Mouse (Mus musculus) CD8-positive naive resting alpha-beta T cell, adult 2 months (primary cell): ENCODE data around the gene Asns.
"Not testable (repeated sequence)": the region's sequence is repeated elsewhere in the genome, so short reads cannot be mapped to it uniquely, and the experiment has no call there.

Source experiments
- DNase-seq, 2 experiments: peaks; one replicate each; pipeline ENCODE4 v3.0.0; 2022; ENCODE audit warnings: low read depth in 2 of 2, low spot score in 2 of 2

Asns gene

DNA sequence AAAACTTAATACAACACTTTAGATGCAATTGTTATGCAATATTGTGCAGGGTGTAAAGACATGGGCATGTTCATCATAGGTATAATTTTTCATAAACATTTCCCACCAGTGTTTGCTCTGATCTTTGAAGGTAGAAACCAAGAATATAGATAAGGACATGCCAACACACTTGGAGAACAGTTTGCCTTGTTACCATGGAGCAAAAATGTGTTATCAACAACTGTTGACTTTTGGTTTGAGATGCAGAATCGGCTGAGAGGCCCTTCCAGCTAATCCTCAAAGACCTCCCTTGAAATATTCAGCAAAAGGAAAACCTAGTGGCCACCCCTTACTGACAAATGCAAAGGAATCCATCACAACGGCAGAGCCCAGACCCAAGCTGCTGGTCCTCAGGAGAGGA, 7.0 kb downstream of the Asns start:
- no peak for DNase-seq

DNA sequence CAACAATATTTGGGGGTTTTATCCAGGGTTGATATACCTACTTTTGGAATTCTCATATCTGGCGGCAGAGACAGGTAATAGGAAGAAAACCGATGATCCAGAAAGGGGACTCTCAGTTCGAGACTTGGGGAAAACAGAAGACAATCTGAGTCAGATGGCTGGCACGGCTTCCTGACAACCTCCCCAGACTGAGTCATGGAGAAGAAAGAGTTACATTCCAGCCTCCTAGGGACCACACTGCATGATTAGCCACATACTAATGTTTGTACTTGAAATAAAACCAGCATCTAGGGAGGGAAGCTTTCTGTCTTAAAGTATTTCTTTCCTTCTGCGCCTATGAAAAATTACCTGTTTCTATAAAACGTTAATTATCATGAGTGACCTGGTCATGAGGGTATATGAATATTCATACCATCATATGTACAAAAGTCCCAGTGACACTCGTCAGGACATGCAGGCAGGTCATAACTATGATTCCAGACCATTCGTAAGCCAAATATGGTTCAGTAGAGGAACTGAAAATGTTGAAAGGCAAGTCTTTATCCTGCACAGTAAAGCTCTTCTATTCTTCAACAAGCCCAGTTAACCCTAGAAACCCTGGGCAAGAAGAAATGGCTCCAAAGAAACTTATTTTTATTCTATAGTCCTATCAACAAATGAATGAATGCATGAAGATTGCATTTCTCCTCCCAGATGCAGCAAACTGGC, 16.7 kb downstream of the Asns start:
- no peak for DNase-seq

DNA sequence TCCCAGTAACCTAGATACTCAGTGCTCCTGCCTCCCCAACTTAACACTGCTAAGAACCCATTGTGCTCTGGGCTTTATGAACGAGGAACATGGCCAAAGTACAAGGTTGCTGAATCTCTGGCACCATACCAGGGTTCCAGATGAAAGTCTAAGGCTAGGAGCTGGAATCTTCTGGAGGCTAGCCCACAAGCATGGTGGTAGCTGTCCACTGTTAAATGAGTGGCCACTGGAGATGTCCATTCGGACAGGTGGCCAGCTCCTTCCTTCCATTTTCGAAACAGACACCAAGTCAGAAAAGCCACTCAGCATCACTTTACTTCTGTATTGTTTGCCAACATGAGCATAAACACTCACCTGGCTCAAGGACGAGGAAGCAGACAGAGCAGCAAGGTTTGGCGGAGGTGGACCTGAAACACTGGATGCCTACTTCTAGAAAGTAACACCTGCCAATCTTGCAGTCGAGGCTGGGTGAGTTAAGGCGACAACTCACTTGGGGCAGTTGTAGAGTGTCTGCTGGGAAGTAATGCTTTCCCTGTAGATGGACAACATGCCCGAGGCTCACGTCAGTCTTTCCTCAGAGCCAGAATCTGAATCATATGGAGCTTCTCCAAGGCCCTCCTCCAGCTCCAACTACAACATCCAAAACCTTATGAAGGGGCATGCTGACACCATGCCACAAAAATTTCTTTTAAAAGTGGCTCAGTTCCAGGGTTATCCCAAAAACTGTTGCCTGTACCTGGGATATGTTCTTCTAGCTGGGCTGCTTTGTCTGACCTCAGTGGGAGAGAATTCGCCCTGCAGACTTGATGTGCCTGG, 20.4 kb downstream of the Asns start:
- DNase-seq, result no peak

DNA sequence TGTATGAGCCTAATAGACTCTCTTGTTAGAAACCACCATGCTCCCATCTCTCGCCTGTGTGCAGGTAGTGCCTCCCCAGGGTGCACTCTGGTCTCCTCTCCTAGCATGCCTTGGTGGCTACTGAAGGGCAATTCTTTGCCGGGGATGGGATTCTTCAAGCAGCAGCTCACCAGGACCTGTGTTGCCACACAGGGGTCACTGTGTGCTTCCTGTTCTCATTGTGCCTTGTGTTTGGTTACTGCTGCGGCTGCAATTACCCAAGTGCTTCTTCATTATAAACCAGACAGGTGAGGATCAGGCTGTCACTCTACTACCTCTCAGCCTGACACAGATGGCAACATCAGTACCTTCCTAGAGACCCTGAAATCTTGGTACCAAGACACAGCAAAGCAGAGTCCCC, 21.6 kb downstream of the Asns start:
- DNase-seq, result no peak

DNA sequence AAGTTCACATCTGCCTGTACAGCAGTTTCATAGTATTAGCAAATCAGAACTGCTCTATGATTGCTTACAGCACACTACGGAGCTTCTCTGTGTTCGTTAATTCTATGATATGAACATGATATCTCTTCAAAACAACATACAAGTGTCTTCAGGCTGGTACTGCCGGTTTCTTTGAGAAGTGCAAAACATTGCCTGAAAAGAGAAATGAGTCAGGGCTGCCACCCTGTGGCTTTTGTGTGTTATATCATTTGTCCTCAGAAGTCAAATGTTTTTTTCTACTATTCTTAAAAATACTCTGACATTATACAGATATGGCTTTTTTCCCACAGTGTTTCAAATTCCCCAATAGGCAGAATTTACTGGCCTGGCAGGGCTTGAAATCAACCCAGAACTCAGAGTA, 22.5 kb downstream of the Asns start:
- DNase-seq, result no peak

DNA sequence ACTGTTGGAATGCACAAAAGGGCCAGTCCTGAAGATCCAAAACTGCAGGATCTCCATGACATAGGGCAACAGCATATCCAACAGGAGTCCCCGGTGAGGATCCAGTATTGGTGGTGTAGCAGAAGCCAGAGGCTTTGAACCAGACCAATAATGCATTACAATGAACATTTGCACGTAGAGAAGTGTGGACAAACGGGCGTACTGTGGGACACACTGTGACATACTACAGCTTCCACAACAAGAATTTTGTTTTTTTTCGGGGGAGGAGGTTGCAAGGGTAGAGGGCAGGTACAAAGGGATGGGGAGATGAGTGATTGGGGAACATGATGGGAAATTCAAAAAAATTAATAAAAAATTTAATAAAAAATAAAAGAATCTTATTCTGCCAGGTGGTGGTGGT, 23.3 kb downstream of the Asns start:
- no peak for DNase-seq

DNA sequence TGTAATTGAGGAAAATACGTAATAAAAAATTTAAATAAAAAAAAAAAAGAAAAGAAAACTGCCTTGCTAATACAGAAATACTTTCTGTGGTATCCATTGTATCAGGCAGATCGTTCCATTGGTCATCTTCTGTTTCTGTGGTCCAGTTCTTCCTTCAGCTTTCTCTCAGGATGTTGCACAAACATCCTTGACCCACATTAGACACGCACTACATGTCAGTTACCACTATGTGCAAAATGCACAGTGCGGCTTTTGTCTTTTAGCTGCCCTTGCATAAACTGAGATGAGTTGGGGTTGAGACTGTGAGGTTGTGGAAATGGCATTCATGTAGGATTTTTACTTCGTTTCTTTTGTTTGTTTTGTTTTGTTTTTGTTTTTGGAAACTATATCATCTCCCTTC, 24.7 kb downstream of the Asns start:
- DNase-seq, result no peak

DNA sequence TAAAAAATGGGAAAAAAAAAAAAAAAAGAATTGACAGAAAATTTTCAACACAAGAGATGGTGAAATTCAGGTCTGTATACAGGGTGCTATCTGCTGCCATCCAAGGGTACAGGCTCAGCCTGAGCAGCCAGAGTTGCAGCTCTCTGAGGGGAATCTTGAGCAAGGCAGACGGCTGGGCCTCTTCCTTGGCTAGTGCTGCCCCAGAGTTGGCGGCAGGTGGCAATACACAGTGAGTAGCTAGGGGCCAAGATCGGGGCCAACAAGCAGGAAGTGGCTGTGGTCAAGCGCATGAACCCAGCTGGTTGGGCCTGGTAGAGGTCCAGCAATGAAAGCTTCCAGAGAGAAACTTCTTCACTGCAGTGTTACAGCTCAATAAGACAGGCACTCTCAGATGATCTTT, 27.2 kb downstream of the Asns start:
- DNase-seq, result not testable (repeated sequence)

DNA sequence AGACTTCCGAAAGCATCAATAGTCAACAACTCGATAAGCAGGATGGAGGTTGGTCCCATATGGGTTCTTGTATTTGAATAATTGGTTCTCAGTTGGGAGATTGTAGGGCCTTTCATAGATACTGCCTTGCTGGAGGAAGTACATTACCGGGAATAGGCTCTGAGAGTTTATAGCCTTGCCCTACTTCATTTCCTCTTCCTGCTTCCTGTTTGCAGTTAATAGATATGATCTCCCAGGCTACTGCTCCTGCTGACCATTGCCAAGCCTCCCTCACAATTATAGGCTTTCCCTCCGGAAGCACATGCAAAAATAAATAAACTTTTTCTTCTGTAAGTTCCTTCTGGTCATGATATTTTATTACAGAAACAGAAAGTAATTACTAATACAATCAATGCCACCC, 31.6 kb downstream of the Asns start:
- DNase-seq, result no peak

DNA sequence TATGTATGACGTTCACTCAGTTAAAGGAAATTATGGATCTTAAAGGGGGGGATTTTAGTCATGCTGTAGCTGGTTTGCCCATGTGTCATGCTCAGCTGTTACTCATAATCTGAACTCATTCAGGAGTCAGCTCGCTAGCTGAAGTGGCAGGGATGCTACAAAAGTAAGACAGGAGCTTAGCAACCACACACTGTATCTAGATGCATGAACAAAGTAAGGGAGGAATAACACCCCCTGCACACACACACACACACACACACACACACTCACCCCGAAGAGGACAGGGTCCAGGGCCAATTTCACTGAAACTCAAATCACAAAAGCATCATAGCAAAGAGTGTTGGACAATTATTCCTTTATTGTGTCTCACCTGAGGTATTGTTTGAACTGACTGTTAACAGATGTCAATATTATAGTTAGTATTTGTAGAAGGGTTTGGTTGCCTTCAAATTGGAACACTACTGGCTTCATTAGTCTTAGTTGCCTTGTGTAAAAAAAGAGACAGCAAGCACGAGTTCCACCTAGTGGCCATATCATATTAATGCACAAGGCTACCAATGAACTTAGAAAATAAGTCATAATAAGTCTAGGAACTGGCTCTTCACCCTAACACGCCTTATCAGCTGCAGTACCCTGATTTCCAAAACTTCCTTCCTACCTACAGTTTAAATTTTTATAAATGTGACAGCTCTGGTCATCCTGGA, 32.5 kb downstream of the Asns start:
- DNase-seq, result no peak

DNA sequence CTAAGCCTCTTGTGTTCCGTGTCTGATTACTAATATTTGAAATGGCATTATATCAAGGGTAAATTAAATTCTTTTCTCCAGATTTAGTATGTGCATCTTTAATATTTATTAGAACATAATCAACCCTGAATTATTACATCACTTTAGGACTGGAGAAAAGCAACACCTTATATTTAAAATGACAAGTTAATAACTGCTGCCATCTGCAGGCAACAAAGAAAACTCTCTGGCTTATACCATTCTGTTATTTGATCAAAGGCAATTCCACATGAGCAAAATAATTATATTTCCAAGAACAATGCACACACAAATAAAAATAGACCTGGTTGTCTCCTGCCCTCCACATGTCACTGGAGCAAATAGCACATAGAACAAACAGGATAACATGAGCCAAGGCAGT, 36.5 kb downstream of the Asns start:
- no peak for DNase-seq

DNA sequence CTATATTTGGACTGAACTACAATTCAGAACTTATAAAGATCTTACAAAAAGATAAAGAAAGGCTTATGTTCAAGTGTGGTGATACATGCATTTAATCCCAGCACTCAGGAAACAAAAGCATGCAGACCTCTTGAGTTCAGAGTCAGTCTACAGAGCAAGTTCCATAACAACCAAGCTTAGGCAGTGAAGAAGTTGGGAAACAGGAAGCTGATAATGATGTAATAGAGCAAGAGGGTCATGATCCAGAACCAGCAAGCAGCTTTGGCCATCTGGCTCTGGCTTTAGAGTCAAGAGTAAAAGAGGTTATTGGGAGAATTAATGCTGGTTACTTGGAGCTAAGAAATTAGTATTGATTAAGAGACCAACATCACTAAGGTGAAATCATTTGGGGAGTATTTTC, 44.6 kb downstream of the Asns start:
- no peak for DNase-seq
